Mouse (Mus musculus): Measurements from ENCODE around the gene Clic3. TPM values are rescaled to one million over a fixed set of nuclear protein-coding genes. Genes with fewer than 3 reads are reported as not detected.

The Clic3 gene
- total RNA-seq, 1 experiment, result 1.5 TPM

DNA sequence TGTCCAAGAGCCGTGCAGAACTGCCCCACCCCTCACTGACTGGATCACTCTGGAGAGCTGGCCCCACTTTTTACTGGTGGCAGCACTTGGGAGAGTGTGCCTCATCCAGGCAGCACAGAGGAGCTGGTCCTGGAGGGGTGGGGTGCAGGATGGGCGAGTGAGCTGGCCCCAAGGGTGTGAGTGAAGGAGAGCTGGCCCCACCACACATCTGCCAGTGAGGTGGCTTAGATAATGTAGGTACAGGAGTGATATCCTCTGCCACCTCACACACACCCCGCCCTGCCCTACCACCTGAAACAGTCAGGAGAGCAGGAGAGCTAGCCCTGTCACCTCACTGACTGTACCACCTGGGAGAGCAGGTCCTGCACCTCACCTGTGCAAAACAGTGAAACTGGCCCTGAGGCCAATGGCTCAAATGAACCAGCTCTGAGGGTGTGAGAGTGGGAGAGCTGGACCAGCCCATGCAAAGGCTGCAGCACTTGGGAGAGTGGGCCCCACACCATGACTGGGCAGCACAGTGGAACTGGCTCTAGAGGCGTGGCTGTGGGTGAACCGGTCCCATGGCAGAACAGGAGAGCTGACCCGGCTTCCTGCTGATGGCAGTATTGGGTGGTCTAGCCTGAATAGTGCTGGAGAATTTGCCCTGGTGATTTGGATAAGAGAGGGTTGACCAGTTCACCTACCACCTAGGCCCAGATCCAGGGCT, 31.5 kb downstream of the Clic3 start:
- Histone ChIP-seq H3K4me3 (ENCODE audit: insufficient read depth in 1 of 2, low read depth in 1 of 2, low read length in 2 of 2, poor library complexity in 1 of 2, severe bottlenecking in 1 of 2) (no peak overlapping the region), H3K9ac (ENCODE audit: insufficient read depth, low read depth, low read length, poor library complexity, severe bottlenecking) (no peak overlapping the region), H3K36me3 (ENCODE audit: control insufficient read depth, insufficient read depth, low read length, poor library complexity, severe bottlenecking) (no peaks in the 10 kb centered on the region), H3K4me1 (ENCODE audit: control insufficient read depth in 2 of 2, insufficient read depth in 2 of 2, low read length in 2 of 2, poor library complexity in 1 of 2) (no peaks in the 10 kb centered on the region), H3K9me3 (ENCODE audit: control insufficient read depth, insufficient read depth, low read depth, low read length) (no peaks in the 10 kb centered on the region), H3K27ac (ENCODE audit: insufficient read depth, low read depth, low read length, poor library complexity, severe bottlenecking) (no peak overlapping the region)
- no peak for DNase-seq (ENCODE audit: low read depth, low spot score)
- in situ Hi-C loops (cut with MboI; ENCODE audit: low sequenced_read_pairs in 2 of 2, unreplicated experiment in 2 of 2), result no loop called here
- TF ChIP-seq CHD2 (IDR thresholded peaks at IDR 0.05; ENCODE audit: low read depth, low read length), result no peak
- no peak for TF ChIP-seq HCFC1 (IDR thresholded peaks at IDR 0.05; ENCODE audit: borderline replicate concordance, insufficient read depth, low read length)
- no peak for TF ChIP-seq ZNF384 (IDR thresholded peaks at IDR 0.05; ENCODE audit: low read depth, low read length)
- no peak for TF ChIP-seq MAFK (IDR thresholded peaks at IDR 0.05; ENCODE audit: insufficient read depth, low read depth, low read length)

- Histone ChIP-seq H3K27ac (ENCODE audit: insufficient read depth, low read depth, low read length, poor library complexity, severe bottlenecking) (no peak overlapping the region), H3K36me3 (ENCODE audit: control insufficient read depth, insufficient read depth, low read length, poor library complexity, severe bottlenecking) (no peaks in the 10 kb centered on the region), H3K4me1 (ENCODE audit: control insufficient read depth in 2 of 2, insufficient read depth in 2 of 2, low read length in 2 of 2, poor library complexity in 1 of 2) (no peaks in the 10 kb centered on the region), H3K4me3 (ENCODE audit: insufficient read depth in 1 of 2, low read depth in 1 of 2, low read length in 2 of 2, poor library complexity in 1 of 2, severe bottlenecking in 1 of 2) (no peak overlapping the region), H3K9ac (ENCODE audit: insufficient read depth, low read depth, low read length, poor library complexity, severe bottlenecking) (no peak overlapping the region), H3K9me3 (ENCODE audit: control insufficient read depth, insufficient read depth, low read depth, low read length) (no peaks in the 10 kb centered on the region)
- TF ChIP-seq ZNF384 (IDR thresholded peaks at IDR 0.05; ENCODE audit: low read depth, low read length) (no peak), CHD2 (IDR thresholded peaks at IDR 0.05; ENCODE audit: low read depth, low read length) (no peak), ZC3H11A (IDR thresholded peaks at IDR 0.05; ENCODE audit: borderline replicate concordance, low read depth, low read length) (no peak)
- DNase-seq (ENCODE audit: low read depth, low spot score), result no peak
- in situ Hi-C loops (cut with MboI; ENCODE audit: low sequenced_read_pairs in 2 of 2, unreplicated experiment in 2 of 2), result no loop called here
Measured at GRCm38 (mm10) chr2:25488671-25489068, 32.0 kb downstream of the Clic3 start.

GRCm38 (mm10) chr2:25492988-25493387, 36.4 kb downstream of the Clic3 start:
- no peak for DNase-seq (ENCODE audit: low read depth, low spot score)
- Histone ChIP-seq H3K36me3 (ENCODE audit: control insufficient read depth, insufficient read depth, low read length, poor library complexity, severe bottlenecking) (no peaks in the 10 kb centered on the region), H3K9me3 (ENCODE audit: control insufficient read depth, insufficient read depth, low read depth, low read length) (no peaks in the 10 kb centered on the region), H3K4me3 (ENCODE audit: insufficient read depth in 1 of 2, low read depth in 1 of 2, low read length in 2 of 2, poor library complexity in 1 of 2, severe bottlenecking in 1 of 2) (no peak overlapping the region), H3K9ac (ENCODE audit: insufficient read depth, low read depth, low read length, poor library complexity, severe bottlenecking) (no peak overlapping the region), H3K27ac (ENCODE audit: insufficient read depth, low read depth, low read length, poor library complexity, severe bottlenecking) (no peak overlapping the region), H3K4me1 (ENCODE audit: control insufficient read depth in 2 of 2, insufficient read depth in 2 of 2, low read length in 2 of 2, poor library complexity in 1 of 2) (peaks cover 0 to 3% of the 10 kb centered on the region in 2 experiments; a peak in 1 of 4 replicates)
- TF ChIP-seq MAFK (IDR thresholded peaks at IDR 0.05; ENCODE audit: insufficient read depth, low read depth, low read length) (no peak), CHD2 (IDR thresholded peaks at IDR 0.05; ENCODE audit: low read depth, low read length) (no peak), ZNF384 (IDR thresholded peaks at IDR 0.05; ENCODE audit: low read depth, low read length) (no peak), ZC3H11A (IDR thresholded peaks at IDR 0.05; ENCODE audit: borderline replicate concordance, low read depth, low read length) (no peak), HCFC1 (IDR thresholded peaks at IDR 0.05; ENCODE audit: borderline replicate concordance, insufficient read depth, low read length) (no peak)
- in situ Hi-C loops (cut with MboI; ENCODE audit: low sequenced_read_pairs in 2 of 2, unreplicated experiment in 2 of 2), result no loop called here

- TF ChIP-seq ZC3H11A (IDR thresholded peaks at IDR 0.05; ENCODE audit: borderline replicate concordance, low read depth, low read length) (no peak), ZNF384 (IDR thresholded peaks at IDR 0.05; ENCODE audit: low read depth, low read length) (no peak), CHD2 (IDR thresholded peaks at IDR 0.05; ENCODE audit: low read depth, low read length) (no peak), MAFK (IDR thresholded peaks at IDR 0.05; ENCODE audit: insufficient read depth, low read depth, low read length) (no peak), HCFC1 (IDR thresholded peaks at IDR 0.05; ENCODE audit: borderline replicate concordance, insufficient read depth, low read length) (no peak)
- Histone ChIP-seq H3K4me1 (ENCODE audit: control insufficient read depth in 2 of 2, insufficient read depth in 2 of 2, low read length in 2 of 2, poor library complexity in 1 of 2) (peaks cover 0 to 7% of the 10 kb centered on the region in 2 experiments; a peak in 1 of 4 replicates), H3K27ac (ENCODE audit: insufficient read depth, low read depth, low read length, poor library complexity, severe bottlenecking) (no peak within 1 kb of the TSS), H3K4me3 (ENCODE audit: insufficient read depth in 1 of 2, low read depth in 1 of 2, low read length in 2 of 2, poor library complexity in 1 of 2, severe bottlenecking in 1 of 2) (no peak within 1 kb of the TSS), H3K36me3 (ENCODE audit: control insufficient read depth, insufficient read depth, low read length, poor library complexity, severe bottlenecking) (no peaks in the 10 kb centered on the region), H3K9me3 (ENCODE audit: control insufficient read depth, insufficient read depth, low read depth, low read length) (no peaks in the 10 kb centered on the region), H3K9ac (ENCODE audit: insufficient read depth, low read depth, low read length, poor library complexity, severe bottlenecking) (no peak within 1 kb of the TSS)
- in situ Hi-C loops (cut with MboI; ENCODE audit: low sequenced_read_pairs in 2 of 2, unreplicated experiment in 2 of 2), result no loop called here
- no peak for DNase-seq (ENCODE audit: low read depth, low spot score)
Measured at GRCm38 (mm10) chr2:25493476-25493961, 36.9 kb downstream of the Clic3 start, which contains the start of gene Lcn12. Gene Lcn12, minus strand, starts transcription at chr2:25493911.

Data from ES-E14 (cell line).